Mouse (Mus musculus): ENCODE measurements around the gene Dnah8. TPM values are rescaled to one million over a fixed set of nuclear protein-coding genes. Genes with fewer than 3 reads are reported as not detected.

The Dnah8 gene
- total and polyA plus RNA-seq, 2 experiments from 2014 or later: 2.1 to 4.9 TPM

DNA sequence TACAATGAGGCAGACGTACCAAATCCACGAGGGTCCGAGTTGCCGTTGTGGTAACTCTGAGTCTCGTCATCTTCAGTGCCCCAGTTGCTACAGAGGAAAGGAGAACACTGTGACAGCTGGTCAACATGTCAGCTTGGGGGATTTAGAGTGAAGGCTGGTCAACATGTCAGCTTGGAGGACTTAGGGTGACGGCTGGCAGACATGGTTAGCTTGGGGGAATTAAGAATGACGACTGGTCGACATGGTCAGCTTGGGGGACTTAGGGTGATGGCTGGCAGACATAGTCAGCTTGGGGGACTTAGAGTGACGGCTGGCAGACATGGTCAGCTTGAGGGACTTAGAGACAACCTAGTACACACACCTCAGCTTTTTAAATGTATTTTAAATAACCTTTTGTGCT is 26.4 kb upstream of the Dnah8 start:
- Histone ChIP-seq H3K9me3 (ENCODE audit: low read length) (no peaks in the 10 kb centered on the region), H3K9ac (replicated peaks; ENCODE audit: low read length) (no peak overlapping the region), H3K4me2 (ENCODE audit: low read depth, low read length) (no peak overlapping the region), H3K4me3 (ENCODE audit: low read length) (no peak overlapping the region), H3K27me3 (ENCODE audit: insufficient read depth, low read length) (no peaks in the 10 kb centered on the region), H3K4me1 (ENCODE audit: insufficient read depth, low read length) (no peaks in the 10 kb centered on the region), H3K27ac (no peak overlapping the region), H3K36me3 (ENCODE audit: insufficient read depth, low read length) (peaks cover 10% of the 10 kb centered on the region; the same call in 1 of the 2 replicates)
- no peak for TF ChIP-seq CTCF (IDR thresholded peaks at IDR 0.05; ENCODE audit: low read depth)
- ATAC-seq (no peak), DNase-seq (ENCODE audit: low spot score) (no peak)
- WGBS: 89% methylated on average over 9 of the region's 9 CpGs

DNA sequence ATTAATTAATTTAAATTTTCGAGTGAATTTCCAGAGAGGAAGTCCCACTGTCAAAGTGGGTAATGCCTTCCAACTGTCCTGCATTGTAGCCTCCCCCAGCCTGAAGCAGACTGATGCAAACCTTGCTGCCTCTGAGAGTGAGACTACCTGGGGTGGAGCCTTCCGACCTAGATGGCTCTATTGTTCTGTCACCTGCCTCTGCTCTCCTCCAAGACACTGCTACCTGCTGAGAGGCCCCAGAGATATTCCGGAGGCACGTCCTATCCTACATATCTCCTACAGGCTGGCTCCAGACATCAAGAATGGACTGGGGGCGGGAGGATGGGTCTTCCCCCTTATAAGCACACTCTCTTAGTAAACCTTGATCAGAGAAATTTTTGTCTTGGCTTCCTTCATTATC is 25.9 kb upstream of the Dnah8 start:
- 66% methylated on average over 5 of the region's 5 CpGs for WGBS
- H3K36me3 ChIP-seq (ENCODE audit: insufficient read depth, low read length): peaks cover 7% of the 10 kb centered on the region; the same call in 1 of the 2 replicates
- DNase-seq (ENCODE audit: low spot score): no peak

DNA sequence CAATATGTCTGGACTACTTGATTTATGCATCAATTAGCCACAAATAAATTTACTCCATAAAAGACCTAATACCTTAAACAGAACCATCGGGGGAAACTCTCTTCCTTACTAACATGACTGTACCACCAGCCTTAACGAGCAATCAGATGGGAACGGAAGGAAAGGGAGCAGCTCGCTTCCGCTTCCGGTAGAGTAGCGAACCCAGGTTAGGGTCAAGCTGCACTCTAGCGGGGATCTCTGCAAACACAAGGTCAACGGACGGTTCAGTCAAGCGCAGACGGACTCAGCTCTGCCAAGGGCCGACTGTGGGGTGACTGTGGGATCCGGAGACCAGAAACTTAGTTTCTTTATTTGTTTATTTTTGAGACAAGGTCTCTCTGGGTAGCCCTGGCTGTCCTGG is 22.0 kb upstream of the Dnah8 start:
- DNase-seq (ENCODE audit: low spot score) (no peak), ATAC-seq (no peak)
- Histone ChIP-seq H3K4me1 (ENCODE audit: insufficient read depth, low read length) (no peaks in the 10 kb centered on the region), H3K27ac (no peak overlapping the region), H3K9ac (replicated peaks; ENCODE audit: low read length) (no peak overlapping the region), H3K9me3 (ENCODE audit: low read length) (no peaks in the 10 kb centered on the region), H3K4me2 (ENCODE audit: low read depth, low read length) (no peak overlapping the region), H3K36me3 (ENCODE audit: insufficient read depth, low read length) (peaks cover 4% of the 10 kb centered on the region; the same call in 1 of the 2 replicates), H3K27me3 (ENCODE audit: insufficient read depth, low read length) (no peaks in the 10 kb centered on the region), H3K4me3 (ENCODE audit: low read length) (no peak overlapping the region)
- no peak for TF ChIP-seq CTCF (IDR thresholded peaks at IDR 0.05; ENCODE audit: low read depth)
- WGBS: 95% methylated on average over 14 of the region's 14 CpGs

More for the DNA sequence above, 25.9 kb upstream of the Dnah8 start:
- no peak for TF ChIP-seq CTCF (IDR thresholded peaks at IDR 0.05; ENCODE audit: low read depth)
- Histone ChIP-seq H3K27me3 (ENCODE audit: insufficient read depth, low read length) (no peaks in the 10 kb centered on the region), H3K4me2 (ENCODE audit: low read depth, low read length) (no peak overlapping the region), H3K4me1 (ENCODE audit: insufficient read depth, low read length) (no peaks in the 10 kb centered on the region), H3K9ac (replicated peaks; ENCODE audit: low read length) (no peak overlapping the region), H3K27ac (no peak overlapping the region), H3K4me3 (ENCODE audit: low read length) (no peak overlapping the region), H3K9me3 (ENCODE audit: low read length) (no peaks in the 10 kb centered on the region)
- no peak for ATAC-seq

DNA sequence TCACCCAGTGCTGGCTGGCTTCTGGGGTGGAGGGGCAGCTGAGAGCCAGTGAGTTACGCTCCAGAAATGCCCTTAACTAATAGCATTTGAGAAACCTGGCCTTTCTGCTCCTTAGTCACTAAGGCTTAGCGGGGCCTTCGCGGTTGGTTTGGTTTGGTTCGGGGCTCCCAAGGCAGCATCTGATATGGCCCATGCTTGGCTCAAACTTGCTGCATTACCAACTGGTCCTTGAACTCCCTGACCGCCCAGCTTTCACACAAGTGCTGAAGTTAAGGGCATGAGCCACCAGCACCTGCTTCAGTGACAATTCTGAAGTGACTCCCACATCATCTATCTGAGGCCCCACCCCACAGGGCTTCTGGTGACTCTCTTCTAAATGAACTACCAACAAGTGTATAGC is 19.9 kb upstream of the Dnah8 start:
- WGBS: 85% methylated on average over 6 of the region's 6 CpGs
- ATAC-seq: no peak
- peaks cover 4% of the 10 kb centered on the region; the same call in 1 of the 2 replicates for H3K36me3 ChIP-seq (ENCODE audit: insufficient read depth, low read length)

DNA sequence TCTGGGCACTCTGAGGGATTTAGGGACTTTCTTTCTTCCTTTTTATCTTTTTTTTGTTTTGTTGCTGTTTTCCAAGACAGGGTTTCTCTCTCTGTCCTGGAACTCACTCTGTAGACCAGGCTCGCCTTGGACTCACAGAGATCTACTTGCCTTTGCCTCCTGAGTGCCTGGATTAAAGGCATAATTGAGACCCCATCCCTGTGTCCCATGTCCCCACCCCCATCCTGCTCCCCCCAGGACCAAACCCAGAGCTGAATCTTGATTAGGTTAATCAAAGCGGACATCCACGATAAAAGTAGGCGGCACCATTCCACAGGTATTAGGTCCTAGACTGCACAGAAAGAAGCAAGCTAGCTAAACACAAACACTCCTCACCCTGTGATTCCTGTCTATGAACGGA is 19.2 kb upstream of the Dnah8 start:
- Histone ChIP-seq H3K9ac (replicated peaks; ENCODE audit: low read length) (no peak overlapping the region), H3K4me1 (ENCODE audit: insufficient read depth, low read length) (no peaks in the 10 kb centered on the region), H3K36me3 (ENCODE audit: insufficient read depth, low read length) (peaks cover 4% of the 10 kb centered on the region; the same call in 1 of the 2 replicates), H3K27me3 (ENCODE audit: insufficient read depth, low read length) (no peaks in the 10 kb centered on the region), H3K27ac (no peak overlapping the region), H3K4me3 (ENCODE audit: low read length) (no peak overlapping the region), H3K9me3 (ENCODE audit: low read length) (no peaks in the 10 kb centered on the region), H3K4me2 (ENCODE audit: low read depth, low read length) (no peak overlapping the region)
- no peak for ATAC-seq
- no peak for TF ChIP-seq CTCF (IDR thresholded peaks at IDR 0.05; ENCODE audit: low read depth)
- 93% methylated on average over 5 of the region's 5 CpGs for WGBS
- no peak for DNase-seq (ENCODE audit: low spot score)

More for the DNA sequence above, 19.9 kb upstream of the Dnah8 start:
- no peaks in the 10 kb centered on the region for H3K27me3 ChIP-seq (ENCODE audit: insufficient read depth, low read length)
- no peak overlapping the region for H3K27ac ChIP-seq
- no peak overlapping the region for H3K4me3 ChIP-seq (ENCODE audit: low read length)
- no peak for DNase-seq (ENCODE audit: low spot score)
- H3K4me2 ChIP-seq (ENCODE audit: low read depth, low read length): no peak overlapping the region
- no peaks in the 10 kb centered on the region for H3K9me3 ChIP-seq (ENCODE audit: low read length)
- H3K4me1 ChIP-seq (ENCODE audit: insufficient read depth, low read length): no peaks in the 10 kb centered on the region
- no peak overlapping the region for H3K9ac ChIP-seq (replicated peaks; ENCODE audit: low read length)
- TF ChIP-seq CTCF (IDR thresholded peaks at IDR 0.05; ENCODE audit: low read depth): no peak

DNA sequence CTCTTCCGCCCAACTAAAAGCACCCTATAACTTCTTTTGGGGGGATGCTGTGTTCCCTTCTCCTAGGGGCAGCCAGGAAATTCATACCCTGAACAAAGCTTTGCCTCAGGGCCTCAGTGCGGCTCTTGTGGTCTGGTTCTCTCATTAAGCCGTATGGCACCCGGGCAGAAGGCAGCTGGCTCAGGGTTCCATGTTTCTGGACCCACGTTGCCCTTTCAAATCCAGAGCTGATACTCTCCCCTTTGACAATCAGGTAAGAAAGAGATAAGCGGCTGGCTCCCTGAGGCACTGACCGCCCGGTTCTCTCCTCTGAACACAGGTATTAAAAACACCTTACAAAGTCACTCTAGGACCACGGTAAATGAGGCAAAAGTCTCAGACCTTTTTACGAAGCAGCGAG is 17.9 kb upstream of the Dnah8 start:
- no peak overlapping the region for H3K4me3 ChIP-seq (ENCODE audit: low read length)
- no peak for TF ChIP-seq CTCF (IDR thresholded peaks at IDR 0.05; ENCODE audit: low read depth)
- WGBS: 85% methylated on average over 11 of the region's 11 CpGs
- H3K9ac ChIP-seq (replicated peaks; ENCODE audit: low read length): no peak overlapping the region
- no peaks in the 10 kb centered on the region for H3K9me3 ChIP-seq (ENCODE audit: low read length)
- H3K27me3 ChIP-seq (ENCODE audit: insufficient read depth, low read length): no peaks in the 10 kb centered on the region
- ATAC-seq (no peak), DNase-seq (ENCODE audit: low spot score) (no peak)
- H3K4me2 ChIP-seq (ENCODE audit: low read depth, low read length): no peak overlapping the region
- H3K36me3 ChIP-seq (ENCODE audit: insufficient read depth, low read length): peaks cover 4% of the 10 kb centered on the region; the same call in 1 of the 2 replicates
- no peaks in the 10 kb centered on the region for H3K4me1 ChIP-seq (ENCODE audit: insufficient read depth, low read length)
- no peak overlapping the region for H3K27ac ChIP-seq

DNA sequence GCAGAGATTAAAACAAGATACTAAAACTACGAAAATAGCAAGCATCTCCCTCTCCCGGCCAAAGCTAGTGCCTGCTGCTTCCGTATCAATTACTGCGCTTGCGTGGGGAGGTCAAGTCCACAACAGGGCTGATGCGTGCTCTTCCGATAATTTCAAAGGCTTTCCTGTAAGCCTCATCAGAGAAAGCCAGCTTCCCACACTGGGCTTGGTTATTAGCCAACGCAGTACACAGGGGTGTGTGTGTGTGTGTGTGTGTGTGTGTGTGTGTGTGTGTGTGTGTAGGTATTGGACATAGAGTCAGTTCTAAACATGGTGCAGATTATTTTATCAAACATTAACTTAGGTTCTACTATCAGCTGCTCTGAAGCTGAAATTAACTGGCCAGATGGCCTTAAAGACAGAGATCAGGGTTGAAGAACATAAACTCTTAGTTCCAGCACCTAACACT is 17.5 kb upstream of the Dnah8 start:
- no peak for ATAC-seq
- Histone ChIP-seq H3K27ac (no peak overlapping the region), H3K4me2 (ENCODE audit: low read depth, low read length) (no peak overlapping the region), H3K9me3 (ENCODE audit: low read length) (no peaks in the 10 kb centered on the region), H3K9ac (replicated peaks; ENCODE audit: low read length) (no peak overlapping the region), H3K27me3 (ENCODE audit: insufficient read depth, low read length) (no peaks in the 10 kb centered on the region), H3K36me3 (ENCODE audit: insufficient read depth, low read length) (peaks cover 3% of the 10 kb centered on the region; the same call in 1 of the 2 replicates), H3K4me1 (ENCODE audit: insufficient read depth, low read length) (no peaks in the 10 kb centered on the region), H3K4me3 (ENCODE audit: low read length) (no peak overlapping the region)
- DNase-seq (ENCODE audit: low spot score): no peak
- no peak for TF ChIP-seq CTCF (IDR thresholded peaks at IDR 0.05; ENCODE audit: low read depth)
- 89% methylated on average over 8 of the region's 8 CpGs for WGBS
